Mouse (Mus musculus): ENCODE measurements around the gene Tmem255b. TPM values are rescaled to one million over a fixed set of nuclear protein-coding genes. Genes with fewer than 3 reads are reported as not detected.

The Tmem255b gene
- 0.91 and 1.4 TPM in 2 replicates for polyA plus RNA-seq (2015; fragmentation: Nextera tagmentation; extraction: Ambion mirVana)

GRCm38 (mm10) chr8:13434889-13435288 lies at the start of gene Tmem255b:
Gene Tmem255b, plus strand, starts transcription at chr8:13435189.

GRCm38 (mm10) chr8:13396725-13397124 lies 38.3 kb upstream of the Tmem255b start, which contains the start of gene Atp4b:
Gene Atp4b, minus strand, starts transcription at chr8:13396825.

GRCm38 (mm10) chr8:13404666-13405131 lies 30.3 kb upstream of the Tmem255b start, which contains the start of gene Grk1:
Gene Grk1, plus strand, starts transcription at chr8:13405081.

GRCm38 (mm10) chr8:13493858-13494631 lies 59.1 kb downstream of the Tmem255b start, which contains the start of gene Gas6:
Gene Gas6, minus strand, starts transcription at chr8:13494490.

Other genes starting within 250 kb of the Tmem255b start
- gene Grtp1, start 234.6 kb upstream of the Tmem255b start, polyA plus RNA-seq (2015; fragmentation: Nextera tagmentation; extraction: Ambion mirVana): 20.5 and 26.6 TPM in 2 replicates
- gene Adprhl1, start 181.0 kb upstream of the Tmem255b start, polyA plus RNA-seq (2015; fragmentation: Nextera tagmentation; extraction: Ambion mirVana): 0.24 and 1.8 TPM in 2 replicates
- gene Dcun1d2, start 147.1 kb upstream of the Tmem255b start, polyA plus RNA-seq (2015; fragmentation: Nextera tagmentation; extraction: Ambion mirVana): 11.9 and 17.3 TPM in 2 replicates
- 23.1 and 23.3 TPM in 2 replicates for gene Tmco3, start 147.0 kb upstream of the Tmem255b start, polyA plus RNA-seq (2015; fragmentation: Nextera tagmentation; extraction: Ambion mirVana)
- gene Tfdp1, start 96.4 kb upstream of the Tmem255b start, polyA plus RNA-seq (2015; fragmentation: Nextera tagmentation; extraction: Ambion mirVana): 55.0 and 71.1 TPM in 2 replicates
- gene Atp4b, start 38.4 kb upstream of the Tmem255b start, polyA plus RNA-seq (2015; fragmentation: Nextera tagmentation; extraction: Ambion mirVana): 1.2 TPM in 1 of 2 replicates, not detected in the other
- not detected in 2 replicates for gene Grk1, start 30.1 kb upstream of the Tmem255b start, polyA plus RNA-seq (2015; fragmentation: Nextera tagmentation; extraction: Ambion mirVana)
- gene Gas6, start 59.3 kb downstream of the Tmem255b start, polyA plus RNA-seq (2015; fragmentation: Nextera tagmentation; extraction: Ambion mirVana): 147 and 190 TPM in 2 replicates
- gene 1700029H14Rik, start 127.3 kb downstream of the Tmem255b start, polyA plus RNA-seq (2015; fragmentation: Nextera tagmentation; extraction: Ambion mirVana): not detected in 2 replicates
- gene Rasa3, start 242.4 kb downstream of the Tmem255b start, polyA plus RNA-seq (2015; fragmentation: Nextera tagmentation; extraction: Ambion mirVana): 13.3 and 20.5 TPM in 2 replicates

All from adrenal gland, postnatal 0 days (tissue).